Mouse (Mus musculus): Measurements from ENCODE around the gene Rpl36. TPM values are rescaled to one million over a fixed set of nuclear protein-coding genes. Genes with fewer than 3 reads are reported as not detected.

Gene Rpl36
- polyA plus RNA-seq, 2 experiments: 1,322 to 1,886 TPM

DNA sequence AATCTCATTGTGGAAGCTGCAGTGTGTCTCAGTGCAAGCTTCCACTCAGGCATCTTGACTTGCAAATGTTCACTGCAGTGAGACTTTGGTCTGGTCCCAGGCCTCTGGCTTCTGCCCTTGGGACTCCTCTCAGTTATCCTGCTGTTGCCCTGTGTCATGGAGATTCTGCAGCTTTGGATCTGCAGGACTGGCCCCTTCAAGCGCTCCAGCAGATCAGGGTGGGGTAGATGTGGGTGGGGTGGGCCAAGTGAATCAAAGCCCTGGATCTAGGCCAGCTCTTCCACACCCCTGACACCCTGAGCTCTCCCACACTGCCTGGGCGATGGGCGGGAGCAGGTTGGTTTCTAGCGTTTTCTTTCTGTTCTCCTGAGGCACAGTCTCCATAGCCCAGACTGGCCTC lies 18.6 kb downstream of the Rpl36 start:
- 33% methylated on average over 4 of the region's 4 CpGs for WGBS (ENCODE audit: insufficient replicate concordance)
- no peak for ATAC-seq (ENCODE audit: insufficient read depth)
- no peaks in the 10 kb centered on the region for H3K36me3 ChIP-seq (replicated peaks; ENCODE audit: control insufficient read depth, insufficient read depth, low read depth)

GRCm38 (mm10) chr17:56634023-56634422 lies 20.8 kb downstream of the Rpl36 start:
- DNase-seq (ENCODE audit: low read depth in 3 of 3, low spot score in 3 of 3) (no peak), ATAC-seq (ENCODE audit: insufficient read depth) (no peak)
- Histone ChIP-seq H3K4me1 (replicated peaks; ENCODE audit: control insufficient read depth in 2 of 2, insufficient read depth in 2 of 2, low read length in 1 of 2) (no peaks in the 10 kb centered on the region), H3K27ac (no peak overlapping the region), H3K27me3 (ENCODE audit: control insufficient read depth, insufficient read depth, low read length) (no peaks in the 10 kb centered on the region), H3K4me2 (ENCODE audit: low read depth) (no peak overlapping the region), H3K4me3 (ENCODE audit: insufficient read depth in 1 of 2, low read depth in 2 of 2, low read length in 2 of 2) (no peak overlapping the region), H3K9ac (replicated peaks) (no peak overlapping the region), H3K9me3 (ENCODE audit: control insufficient read depth, low read length) (no peaks in the 10 kb centered on the region), H3K36me3 (replicated peaks; ENCODE audit: control insufficient read depth, insufficient read depth, low read depth) (no peaks in the 10 kb centered on the region)
- TF ChIP-seq CTCF (IDR thresholded peaks at IDR 0.05; ENCODE audit: low read depth) (no peak), EP300 (IDR thresholded peaks at IDR 0.05; ENCODE audit: low read depth) (no peak)
- 64% methylated on average over 6 of the region's 6 CpGs for WGBS (ENCODE audit: insufficient replicate concordance)

More for the DNA sequence above, 18.6 kb downstream of the Rpl36 start:
- H3K4me2 ChIP-seq (ENCODE audit: low read depth): no peak overlapping the region
- DNase-seq (ENCODE audit: low read depth in 3 of 3, low spot score in 3 of 3): no peak
- no peaks in the 10 kb centered on the region for H3K9me3 ChIP-seq (ENCODE audit: control insufficient read depth, low read length)
- H3K4me3 ChIP-seq (ENCODE audit: insufficient read depth in 1 of 2, low read depth in 2 of 2, low read length in 2 of 2): no peak overlapping the region
- TF ChIP-seq CTCF (IDR thresholded peaks at IDR 0.05; ENCODE audit: low read depth): no peak
- TF ChIP-seq EP300 (IDR thresholded peaks at IDR 0.05; ENCODE audit: low read depth): no peak
- H3K4me1 ChIP-seq (replicated peaks; ENCODE audit: control insufficient read depth in 2 of 2, insufficient read depth in 2 of 2, low read length in 1 of 2): peaks cover 7 to 8% of the 10 kb centered on the region in 2 experiments
- no peak overlapping the region for H3K9ac ChIP-seq (replicated peaks)
- H3K27ac ChIP-seq: no peak overlapping the region
- no peaks in the 10 kb centered on the region; the same call in 1 of the 2 replicates for H3K27me3 ChIP-seq (ENCODE audit: control insufficient read depth, insufficient read depth, low read length)

DNA sequence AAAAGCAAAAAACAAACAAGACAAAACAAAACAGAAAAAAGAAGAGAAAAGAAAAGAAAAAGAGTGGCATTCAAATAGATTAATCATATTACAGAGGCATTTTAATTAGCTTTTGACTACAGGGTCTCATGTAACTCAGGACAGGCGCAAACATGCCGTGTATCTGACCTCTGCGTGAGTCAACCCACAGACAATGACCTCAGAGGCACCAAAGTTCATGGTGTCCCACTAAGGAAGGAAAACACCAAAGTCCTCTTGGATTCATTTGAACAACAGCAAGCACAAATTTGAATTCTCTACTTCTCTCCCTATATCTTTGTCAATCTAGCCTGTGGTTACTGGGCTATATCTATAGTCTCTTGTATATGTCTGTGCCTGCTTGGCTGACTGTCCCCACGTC lies 30.0 kb downstream of the Rpl36 start:
- DNase-seq (ENCODE audit: low read depth in 3 of 3, low spot score in 3 of 3): no peak
- Histone ChIP-seq H3K27ac (no peak overlapping the region), H3K4me1 (replicated peaks; ENCODE audit: control insufficient read depth in 2 of 2, insufficient read depth in 2 of 2, low read length in 1 of 2) (no peaks in the 10 kb centered on the region), H3K9me3 (ENCODE audit: control insufficient read depth, low read length) (no peaks in the 10 kb centered on the region), H3K36me3 (replicated peaks; ENCODE audit: control insufficient read depth, insufficient read depth, low read depth) (no peaks in the 10 kb centered on the region), H3K4me3 (ENCODE audit: insufficient read depth in 1 of 2, low read depth in 2 of 2, low read length in 2 of 2) (no peak overlapping the region), H3K27me3 (ENCODE audit: control insufficient read depth, insufficient read depth, low read length) (no peaks in the 10 kb centered on the region), H3K9ac (replicated peaks) (no peak overlapping the region), H3K4me2 (ENCODE audit: low read depth) (no peak overlapping the region)
- no peak for TF ChIP-seq EP300 (IDR thresholded peaks at IDR 0.05; ENCODE audit: low read depth)
- TF ChIP-seq CTCF (IDR thresholded peaks at IDR 0.05; ENCODE audit: low read depth): no peak
- ATAC-seq (ENCODE audit: insufficient read depth): no peak
- 54% methylated on average over 4 of the region's 4 CpGs for WGBS (ENCODE audit: insufficient replicate concordance)

DNA sequence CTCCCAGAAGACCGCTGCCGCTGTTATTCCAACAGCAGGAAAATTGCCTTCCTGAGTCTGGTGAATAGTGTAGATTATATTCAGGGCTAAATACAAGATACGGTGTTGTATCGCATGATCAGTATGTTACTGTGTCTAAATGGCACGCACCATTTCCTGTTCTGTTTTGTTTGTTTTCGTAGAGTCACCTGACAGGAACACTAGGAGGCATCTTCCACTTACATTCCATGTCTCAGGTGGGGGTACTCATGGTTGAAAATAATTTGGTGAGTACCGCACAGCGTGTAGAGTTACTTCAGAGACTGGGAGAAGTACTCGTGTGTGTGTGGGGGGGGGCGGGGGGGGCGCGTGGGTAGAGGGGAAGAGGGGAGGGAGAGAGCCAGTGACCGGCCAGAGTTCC lies 34.3 kb downstream of the Rpl36 start:
- TF ChIP-seq EP300 (IDR thresholded peaks at IDR 0.05; ENCODE audit: low read depth) (no peak), CTCF (IDR thresholded peaks at IDR 0.05; ENCODE audit: low read depth) (no peak)
- DNase-seq (ENCODE audit: low read depth in 3 of 3, low spot score in 3 of 3) (no peak), ATAC-seq (ENCODE audit: insufficient read depth) (no peak)
- Histone ChIP-seq H3K27ac (no peak overlapping the region), H3K9me3 (ENCODE audit: control insufficient read depth, low read length) (no peaks in the 10 kb centered on the region), H3K9ac (replicated peaks) (no peak overlapping the region), H3K36me3 (replicated peaks; ENCODE audit: control insufficient read depth, insufficient read depth, low read depth) (no peaks in the 10 kb centered on the region), H3K4me1 (replicated peaks; ENCODE audit: control insufficient read depth in 2 of 2, insufficient read depth in 2 of 2, low read length in 1 of 2) (no peaks in the 10 kb centered on the region), H3K4me3 (ENCODE audit: insufficient read depth in 1 of 2, low read depth in 2 of 2, low read length in 2 of 2) (no peak overlapping the region), H3K27me3 (ENCODE audit: control insufficient read depth, insufficient read depth, low read length) (no peaks in the 10 kb centered on the region), H3K4me2 (ENCODE audit: low read depth) (no peak overlapping the region)
- WGBS (ENCODE audit: insufficient replicate concordance): 40% methylated on average over 13 of the region's 13 CpGs

GRCm38 (mm10) chr17:56651801-56652200 lies 38.6 kb downstream of the Rpl36 start:
- peak in 1 of 3 experiments; percentile 22 for DNase-seq (ENCODE audit: low read depth in 3 of 3, low spot score in 3 of 3)
- TF ChIP-seq EP300 (IDR thresholded peaks at IDR 0.05; ENCODE audit: low read depth): no peak
- TF ChIP-seq CTCF (IDR thresholded peaks at IDR 0.05; ENCODE audit: low read depth): no peak

More at GRCm38 (mm10) chr17:56651801-56652200, 38.6 kb downstream of the Rpl36 start:
- peak; percentile 60 for ATAC-seq (ENCODE audit: insufficient read depth)
- Histone ChIP-seq H3K9me3 (ENCODE audit: control insufficient read depth, low read length) (no peaks in the 10 kb centered on the region), H3K36me3 (replicated peaks; ENCODE audit: control insufficient read depth, insufficient read depth, low read depth) (no peaks in the 10 kb centered on the region), H3K4me3 (ENCODE audit: insufficient read depth in 1 of 2, low read depth in 2 of 2, low read length in 2 of 2) (no peak overlapping the region), H3K4me1 (replicated peaks; ENCODE audit: control insufficient read depth in 2 of 2, insufficient read depth in 2 of 2, low read length in 1 of 2) (no peaks in the 10 kb centered on the region; a peak in 1 of 4 replicates), H3K27ac (no peak overlapping the region), H3K9ac (replicated peaks) (no peak overlapping the region), H3K27me3 (ENCODE audit: control insufficient read depth, insufficient read depth, low read length) (no peaks in the 10 kb centered on the region), H3K4me2 (ENCODE audit: low read depth) (no peak overlapping the region)
- 23% methylated on average over 10 of the region's 10 CpGs for WGBS (ENCODE audit: insufficient replicate concordance)

Data from liver, embryonic 14.5 days (tissue).